Mouse (Mus musculus) C2C12 (cell line): ENCODE measurements around the gene Tmem97.

Source experiments
- CTCF ChIP-seq: IDR thresholded peaks from one replicate; pipeline ENCODE4 v1.5.1; 2011; ENCODE audit not compliant: control insufficient read depth, insufficient read depth, insufficient read length
- MYOG ChIP-seq: IDR thresholded peaks from one replicate; pipeline ENCODE4 v1.6.1; 2011; ENCODE audit not compliant: control insufficient read depth, insufficient read length; ENCODE audit errors: extremely low read depth
- USF1 ChIP-seq: IDR thresholded peaks from one replicate; pipeline ENCODE4 v1.6.1; 2011; ENCODE audit warnings: low read depth, mild to moderate bottlenecking, control low read depth, moderate library complexity

GRCm38 (mm10) chr11:78515549-78516325 lies 34.8 kb downstream of the Tmem97 start:
- TF ChIP-seq CTCF (no peak), MYOG (no peak), USF1 (no peak)
